Mouse (Mus musculus) MN1 (cell line): ENCODE results near the gene Rbfox1.

ENCODE experiments used
- DNase-seq: peaks from one replicate; pipeline ENCODE4 v3.0.0-alpha.2; 2016; ENCODE audit warnings: low spot score

Rbfox1 gene

GRCm38 (mm10) chr16:7038639-7039260 is 1153.6 kb downstream of the Rbfox1 start:
- no peak for DNase-seq

GRCm38 (mm10) chr16:7039404-7040367 is 1154.5 kb downstream of the Rbfox1 start:
- no peak for DNase-seq

- no peak for DNase-seq
These were observed 1155.5 kb downstream of the Rbfox1 start for GRCm38 (mm10) chr16:7040691-7041090.

GRCm38 (mm10) chr16:7047421-7047820 is 1162.3 kb downstream of the Rbfox1 start:
- no peak for DNase-seq

DNA sequence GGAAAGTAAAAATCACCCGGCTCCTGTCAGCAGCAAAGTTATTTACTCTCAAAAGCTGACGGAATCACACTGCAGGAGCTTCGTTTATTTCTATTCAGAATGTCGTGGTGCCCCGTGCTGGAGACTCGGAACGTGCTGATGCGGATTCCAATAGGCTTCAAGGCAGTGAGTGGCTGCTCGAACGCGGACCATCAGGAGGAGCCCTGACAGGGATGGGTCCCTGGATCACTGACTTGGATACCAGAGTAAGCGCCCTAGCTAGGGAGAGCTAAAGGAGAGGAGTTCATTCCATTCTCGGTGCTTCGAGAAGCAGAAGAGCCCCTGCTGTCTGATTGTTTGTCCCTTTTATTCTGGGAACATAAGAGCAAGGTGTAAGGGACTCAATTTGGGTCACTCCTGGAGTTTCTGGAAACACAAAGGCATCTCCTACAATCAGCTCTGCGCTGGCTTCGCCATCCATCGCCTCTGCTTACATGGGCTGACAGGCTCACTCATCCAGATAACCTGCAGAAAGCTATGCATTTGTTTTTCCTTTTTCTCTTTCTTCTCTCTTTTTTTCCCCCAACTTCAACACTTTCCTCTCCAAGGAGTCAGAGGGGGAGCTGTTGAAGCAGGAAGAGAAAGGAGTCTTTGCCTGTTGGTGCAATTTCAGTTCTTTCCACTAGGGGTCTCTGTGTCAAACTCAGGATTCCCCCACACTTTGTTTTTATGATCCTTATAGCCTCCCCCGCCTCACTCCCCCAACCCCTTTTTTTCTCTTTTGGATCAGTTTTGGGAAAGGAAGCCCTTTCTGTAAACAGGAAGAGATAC is 1164.2 kb downstream of the Rbfox1 start:
- peak; percentile 6 for DNase-seq

- DNase-seq, result no peak
These were observed 1165.8 kb downstream of the Rbfox1 start for GRCm38 (mm10) chr16:7050945-7051344.

- DNase-seq, result no peak
These were observed 1166.8 kb downstream of the Rbfox1 start for GRCm38 (mm10) chr16:7051991-7052390.

DNA sequence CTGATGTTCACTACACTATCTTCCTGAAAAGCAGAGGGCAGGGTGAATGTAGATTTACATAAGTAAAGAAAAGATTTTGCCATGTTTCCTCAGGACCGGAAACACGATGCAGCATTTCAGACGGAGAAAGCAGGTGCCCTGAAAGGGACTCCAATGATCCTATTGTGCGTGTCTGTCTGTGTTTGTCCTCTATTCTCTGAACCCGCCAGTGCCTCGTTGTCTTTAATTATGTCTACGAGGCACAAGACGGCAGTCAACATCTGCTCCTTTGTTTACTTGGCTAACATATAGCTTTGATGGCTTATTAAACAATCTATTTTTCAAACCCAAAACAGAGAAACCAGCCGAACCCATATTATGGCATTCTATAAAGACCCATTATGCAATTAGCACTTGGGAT is 1167.3 kb downstream of the Rbfox1 start:
- DNase-seq, result no peak

DNA sequence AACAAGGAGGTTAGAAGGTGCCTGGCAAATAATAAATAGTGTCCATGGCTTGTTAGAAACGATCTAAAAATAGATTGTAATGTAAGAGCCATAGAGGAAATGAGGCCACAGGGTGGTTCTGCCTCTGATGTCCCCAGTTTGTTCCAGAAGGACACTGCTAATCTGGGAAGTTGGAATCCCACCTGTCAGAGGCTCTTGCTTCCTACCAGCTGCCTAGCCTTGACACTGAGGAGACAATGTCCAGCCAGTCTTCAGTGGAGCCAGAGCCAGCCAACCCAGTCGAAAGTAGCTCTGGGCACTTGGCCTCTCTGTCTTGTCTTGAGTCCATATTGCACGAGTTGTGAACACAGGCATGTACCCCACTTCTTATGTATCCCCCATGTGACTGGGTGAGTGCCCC is 1172.6 kb downstream of the Rbfox1 start:
- DNase-seq, result no peak

DNA sequence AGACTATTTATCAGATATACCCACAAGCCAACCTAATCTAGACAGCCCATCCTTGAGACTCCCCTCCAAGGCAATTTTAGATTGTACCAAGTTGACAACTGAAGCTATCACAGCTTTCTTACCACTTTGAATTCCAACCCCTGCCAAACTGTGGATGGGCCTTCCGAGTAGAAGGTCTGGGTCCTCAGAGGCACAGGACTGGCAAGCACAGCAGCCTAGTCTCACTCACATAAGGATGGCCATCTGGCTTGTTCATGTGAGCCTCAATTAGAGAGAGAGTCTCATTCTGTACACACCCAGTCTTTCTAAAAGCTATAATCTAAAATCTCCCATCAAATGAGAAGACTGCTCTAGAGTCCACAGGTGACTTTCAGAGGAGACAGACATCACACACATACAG is 1173.4 kb downstream of the Rbfox1 start:
- DNase-seq, result no peak

DNA sequence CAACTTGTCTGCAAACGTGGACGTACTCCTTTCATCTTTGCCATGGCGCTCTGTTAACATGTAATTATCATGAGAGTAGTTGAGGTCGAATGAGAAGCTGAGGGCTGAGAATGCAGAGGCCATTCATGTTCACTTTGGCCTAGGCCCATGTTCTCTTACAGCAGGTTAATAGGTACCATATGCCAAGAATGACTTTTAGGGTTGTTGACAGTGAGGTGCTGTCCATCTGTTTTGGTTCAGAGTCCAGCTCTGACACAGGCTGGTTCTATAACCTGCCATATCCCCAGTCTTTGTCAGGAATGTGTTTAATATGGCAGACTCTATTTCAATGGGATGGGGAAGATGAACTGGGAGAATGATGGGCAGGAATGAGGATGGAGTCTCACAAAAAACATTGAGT is 1174.4 kb downstream of the Rbfox1 start:
- no peak for DNase-seq

DNA sequence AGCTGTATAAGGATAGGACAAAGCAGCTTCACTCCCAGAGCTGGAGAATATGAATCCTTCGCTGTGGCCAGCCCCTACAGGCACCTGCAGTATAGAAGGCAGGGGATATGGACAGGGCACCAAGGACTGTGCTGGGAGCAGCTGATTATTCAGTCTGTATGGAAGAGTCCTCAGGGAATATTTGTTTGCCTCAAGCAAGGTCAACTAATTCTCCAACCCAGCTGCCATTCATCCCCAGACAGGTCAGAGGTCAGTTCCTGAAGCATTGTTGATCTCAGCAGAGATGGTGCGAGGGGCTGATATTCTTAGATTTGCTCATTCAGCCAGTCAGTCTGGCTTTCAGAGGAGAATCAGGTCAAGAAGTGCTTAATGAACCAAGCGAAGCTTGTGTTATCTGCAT is 1175.7 kb downstream of the Rbfox1 start:
- DNase-seq, result no peak

- no peak for DNase-seq
These were observed 1177.4 kb downstream of the Rbfox1 start for GRCm38 (mm10) chr16:7062512-7062911.

GRCm38 (mm10) chr16:7067109-7067508 is 1182.0 kb downstream of the Rbfox1 start:
- no peak for DNase-seq

DNA sequence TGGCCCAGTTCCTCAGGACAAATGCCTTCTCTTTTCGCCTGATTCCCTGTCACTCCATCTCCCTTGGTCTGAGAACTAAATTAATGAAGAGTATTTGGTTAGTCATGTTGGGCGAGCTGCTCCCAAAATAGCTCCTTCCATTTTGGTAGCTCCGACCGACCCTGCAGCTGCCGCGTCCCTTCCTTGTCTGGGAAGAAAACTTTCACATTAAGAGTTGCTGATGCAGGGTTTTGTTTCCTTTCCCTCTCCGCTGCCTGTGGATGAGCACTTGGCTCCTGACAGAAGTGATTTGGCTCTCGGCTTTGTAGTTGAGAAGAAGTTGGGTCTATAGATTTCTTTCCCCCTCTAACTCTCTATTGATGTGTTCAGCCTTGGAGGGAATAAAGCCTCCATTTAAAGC is 1184.4 kb downstream of the Rbfox1 start:
- DNase-seq, result no peak

GRCm38 (mm10) chr16:7074786-7075185 is 1189.6 kb downstream of the Rbfox1 start:
- DNase-seq, result no peak

DNA sequence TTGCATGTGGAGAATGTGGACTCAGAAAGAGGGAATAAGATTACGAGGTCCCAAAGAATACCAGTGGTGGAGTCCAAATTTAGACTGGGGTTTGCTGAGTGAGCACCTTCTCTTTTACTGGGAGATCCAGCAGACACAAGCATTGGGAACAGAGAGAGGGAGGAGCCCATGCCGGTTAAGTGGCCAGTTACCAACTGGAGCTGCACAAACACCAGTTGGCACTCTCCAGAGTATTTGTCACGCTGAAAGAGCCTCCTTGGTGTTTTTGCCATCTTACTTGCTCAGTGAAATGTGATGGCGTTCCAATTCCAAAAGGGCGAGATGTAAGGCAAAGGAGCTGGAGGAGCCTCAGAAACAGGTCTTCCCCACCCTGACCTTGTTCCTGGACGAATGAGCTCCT is 1190.6 kb downstream of the Rbfox1 start:
- no peak for DNase-seq

- no peak for DNase-seq
These were observed 1191.2 kb downstream of the Rbfox1 start for GRCm38 (mm10) chr16:7076305-7076704.

DNA sequence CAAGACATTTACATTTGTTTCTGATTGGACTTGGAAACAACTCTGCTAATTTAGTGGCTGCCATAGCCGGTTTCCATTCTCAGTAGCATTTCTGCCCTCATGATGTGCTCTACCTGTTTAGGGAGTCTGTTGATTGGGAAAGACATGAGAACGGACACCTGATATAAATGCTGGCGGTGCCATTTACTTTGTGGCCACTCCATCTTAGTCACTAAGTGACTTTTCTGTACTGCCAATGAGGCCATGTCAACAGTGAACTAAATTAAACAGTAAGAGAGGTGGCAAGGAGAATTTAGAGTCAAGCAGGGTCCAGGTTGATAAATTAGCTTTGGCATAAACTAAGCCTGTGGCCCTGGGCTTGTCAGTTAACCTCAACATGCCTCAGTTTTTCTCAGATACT is 1191.6 kb downstream of the Rbfox1 start:
- DNase-seq, result no peak

DNA sequence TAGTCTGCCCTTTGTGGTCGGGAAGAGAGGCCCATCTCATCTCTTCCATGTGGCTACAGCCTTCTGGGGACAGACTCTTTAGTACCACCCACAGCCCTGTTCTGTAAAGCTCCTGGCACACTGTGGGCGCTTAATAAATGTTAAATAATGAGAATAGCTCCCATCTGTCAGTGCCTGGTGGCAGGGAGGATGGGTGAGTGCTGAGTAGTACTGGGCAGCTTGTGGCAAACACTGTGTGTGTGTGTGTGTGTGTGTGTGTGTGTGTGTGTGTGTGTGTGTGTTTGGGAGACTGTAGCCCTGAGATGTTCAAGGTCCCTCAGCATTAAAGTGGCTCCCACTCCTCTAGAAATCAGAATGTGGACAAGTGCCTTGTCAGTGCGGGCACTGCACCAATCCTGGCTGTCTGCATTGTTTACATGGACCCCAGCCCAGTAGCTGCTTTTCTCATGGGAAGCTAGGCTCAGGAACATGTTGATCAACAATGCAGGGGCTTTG is 1196.0 kb downstream of the Rbfox1 start:
- no peak for DNase-seq

DNA sequence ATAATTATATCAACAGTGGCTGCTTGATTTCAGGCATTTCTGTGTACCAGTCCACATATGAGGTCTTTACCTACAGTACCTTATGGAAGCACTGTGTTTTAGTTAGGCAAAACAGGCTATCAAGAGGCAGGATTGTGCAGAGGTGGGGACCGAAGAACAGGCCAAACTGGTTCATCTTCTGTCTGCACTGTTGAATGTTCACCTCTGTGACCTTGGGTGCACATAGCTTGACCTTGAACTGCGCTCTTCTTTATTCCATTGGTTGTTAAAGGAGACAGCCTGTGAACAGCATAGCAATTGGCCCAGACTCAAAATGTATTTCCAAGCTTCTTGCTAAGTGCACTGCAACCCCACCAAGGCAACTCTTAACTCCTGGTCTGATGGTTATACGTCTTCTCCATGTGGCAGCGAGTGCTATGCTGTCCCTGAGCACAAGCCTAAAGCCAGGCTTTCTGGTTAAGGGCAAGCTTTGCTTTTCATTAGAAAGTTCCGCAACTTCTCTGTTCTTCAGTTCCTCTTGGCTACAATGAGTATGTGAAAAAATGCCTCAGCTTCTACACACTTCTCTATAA is 1196.6 kb downstream of the Rbfox1 start:
- no peak for DNase-seq

GRCm38 (mm10) chr16:7083937-7084336 is 1198.8 kb downstream of the Rbfox1 start:
- DNase-seq, result no peak
